Mouse (Mus musculus) CH12.LX (cell line): ENCODE data around the gene Baz1b.

Source experiments
- CHD2 ChIP-seq: IDR thresholded peaks from 2 replicates; pipeline ENCODE4 v1.6.1; 2011; ENCODE audit warnings: low read length, improper control_type of control experiment
- CTCF ChIP-seq, 2 experiments: IDR thresholded peaks in 1 of 2; conservative IDR thresholded peaks in 1 of 2; 2 replicates each; pipeline ENCODE4 v1.5.1; 2011 to 2012; ENCODE audit warnings: low read depth in 2 of 2, low read length in 2 of 2, improper control_type of control experiment in 1 of 2, inconsistent platforms in 1 of 2, mild to moderate bottlenecking in 1 of 2, moderate library complexity in 1 of 2
- ELF1 ChIP-seq: IDR thresholded peaks from 2 replicates; pipeline ENCODE4 v1.6.1; 2014; ENCODE audit warnings: low read depth, mild to moderate bottlenecking, inconsistent platforms, low read length, improper control_type of control experiment
- EP300 ChIP-seq: IDR thresholded peaks from 2 replicates; pipeline ENCODE4 v1.6.1; 2011; ENCODE audit warnings: low read length, improper control_type of control experiment
- HCFC1 ChIP-seq: IDR thresholded peaks from 2 replicates; pipeline ENCODE4 v1.6.1; 2012; ENCODE audit warnings: low read depth, mild to moderate bottlenecking, inconsistent platforms, low read length, improper control_type of control experiment
- MAX ChIP-seq: IDR thresholded peaks from 2 replicates; pipeline ENCODE4 v1.6.1; 2011; ENCODE audit warnings: low read length, improper control_type of control experiment
- MXI1 ChIP-seq: IDR thresholded peaks from 2 replicates; pipeline ENCODE4 v1.6.1; 2011; ENCODE audit warnings: mild to moderate bottlenecking, low read depth, low read length, improper control_type of control experiment
- POLR2A ChIP-seq: IDR thresholded peaks from 2 replicates; pipeline ENCODE4 v1.6.1; 2011; ENCODE audit warnings: low read depth, mild to moderate bottlenecking, improper control_type of control experiment, low read length
- SMC3 ChIP-seq: IDR thresholded peaks from 2 replicates; pipeline ENCODE4 v1.6.1; 2011; ENCODE audit warnings: low read depth, low read length, improper control_type of control experiment
- USF1 ChIP-seq: IDR thresholded peaks from 2 replicates; pipeline ENCODE4 v1.6.1; 2014; ENCODE audit warnings: low read depth, mild to moderate bottlenecking, inconsistent platforms, low read length, improper control_type of control experiment

DNA sequence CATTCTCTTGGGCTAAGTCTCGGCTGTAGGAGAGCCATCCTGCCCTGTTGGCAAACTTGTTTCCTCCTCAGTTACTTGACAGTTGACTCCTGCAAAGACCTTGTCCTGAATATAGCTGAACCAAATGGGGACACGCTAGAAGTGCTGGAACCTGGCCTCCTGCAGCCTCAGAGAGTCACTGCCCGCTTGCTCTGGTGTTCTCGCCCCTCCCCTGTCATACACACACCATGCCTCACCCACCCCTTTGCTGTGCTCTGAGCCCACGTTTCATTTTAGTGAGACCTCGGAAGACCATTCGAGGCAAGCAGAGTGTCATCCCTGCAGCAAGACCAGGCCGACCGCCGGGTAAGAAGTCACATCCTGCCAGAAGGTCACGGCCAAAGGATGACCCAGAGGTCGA, 55.1 kb downstream of the Baz1b start:
- TF ChIP-seq HCFC1, result no peak
- no peak for TF ChIP-seq CTCF (conservative IDR thresholded peaks at IDR 0.05 in 1 of 2, IDR thresholded peaks at IDR 0.05 in 1 of 2; ENCODE audit: low read depth in 2 of 2, low read length in 2 of 2)
- TF ChIP-seq SMC3, result no peak
- no peak for TF ChIP-seq EP300
- no peak for TF ChIP-seq CHD2
- TF ChIP-seq POLR2A, result no peak
- TF ChIP-seq MAX, result no peak
- TF ChIP-seq MXI1, result no peak
- no peak for TF ChIP-seq USF1
- TF ChIP-seq ELF1, result no peak
